Mouse (Mus musculus) yolk sac, embryonic 10.5 days (tissue): ENCODE data around the gene Foxp2.

Experiments
- DNase-seq: peaks from one replicate; pipeline ENCODE4 v3.0.0-alpha.2; 2017; ENCODE audit warnings: low spot score

The Foxp2 gene

GRCm38 (mm10) chr6:15370827-15371226 lies 469.7 kb downstream of the Foxp2 start:
- no peak for DNase-seq

GRCm38 (mm10) chr6:15373621-15374020 lies 472.5 kb downstream of the Foxp2 start:
- no peak for DNase-seq

- no peak for DNase-seq
These were observed 477.1 kb downstream of the Foxp2 start for GRCm38 (mm10) chr6:15378261-15378660.

GRCm38 (mm10) chr6:15396462-15396861 lies 495.3 kb downstream of the Foxp2 start:
- no peak for DNase-seq

GRCm38 (mm10) chr6:15397485-15397884 lies 496.3 kb downstream of the Foxp2 start:
- no peak for DNase-seq

GRCm38 (mm10) chr6:15401138-15401537 lies 500.0 kb downstream of the Foxp2 start:
- no peak for DNase-seq

GRCm38 (mm10) chr6:15402026-15402425 lies 500.9 kb downstream of the Foxp2 start:
- no peak for DNase-seq

- DNase-seq, result no peak
These were observed 514.0 kb downstream of the Foxp2 start for GRCm38 (mm10) chr6:15415099-15415498.

GRCm38 (mm10) chr6:15459701-15460100 lies 558.6 kb downstream of the Foxp2 start:
- no peak for DNase-seq

- DNase-seq, result no peak
These were observed 562.2 kb downstream of the Foxp2 start for GRCm38 (mm10) chr6:15463390-15463789.

- no peak for DNase-seq
These were observed 564.3 kb downstream of the Foxp2 start for GRCm38 (mm10) chr6:15465471-15465870.

GRCm38 (mm10) chr6:15466634-15467033 lies 565.5 kb downstream of the Foxp2 start:
- DNase-seq, result no peak

GRCm38 (mm10) chr6:15486909-15487308 lies 585.8 kb downstream of the Foxp2 start:
- DNase-seq, result no peak
